Mouse (Mus musculus): ENCODE results near the gene Wdr61. TPM values are rescaled to one million over a fixed set of nuclear protein-coding genes. Genes with fewer than 3 reads are reported as not detected.

Wdr61 gene
- total and polyA plus RNA-seq, 2 experiments from 2014 or later: 43.7 to 83.9 TPM

GRCm38 (mm10) chr9:54738376-54738775 lies 4.1 kb upstream of the Wdr61 start:
- WGBS: 23% methylated on average over 3 of the region's 3 CpGs
- no peaks in the 10 kb centered on the region for H3K27me3 ChIP-seq (ENCODE audit: insufficient read depth, low read length)
- no peaks in the 10 kb centered on the region for H3K36me3 ChIP-seq (ENCODE audit: insufficient read depth, low read length)
- no peak overlapping the region for H3K9ac ChIP-seq (replicated peaks; ENCODE audit: low read length, poor library complexity, severe bottlenecking)
- DNase-seq (ENCODE audit: low spot score) (peak; percentile 87), ATAC-seq (ENCODE audit: low FRiP score) (no peak)
- no peak overlapping the region for H3K27ac ChIP-seq (ENCODE audit: low read depth, low read length)
- peaks cover 5% of the 10 kb centered on the region for H3K4me1 ChIP-seq (ENCODE audit: insufficient read depth, low read length)
- TF ChIP-seq CTCF (IDR thresholded peaks at IDR 0.05): peak; percentile 89
- no peak overlapping the region for H3K4me3 ChIP-seq (ENCODE audit: low read depth, low read length)
- H3K9me3 ChIP-seq (ENCODE audit: low read length): no peaks in the 10 kb centered on the region
- no peak overlapping the region for H3K4me2 ChIP-seq (ENCODE audit: low read depth, low read length, poor library complexity, severe bottlenecking)

GRCm38 (mm10) chr9:54736284-54736701 lies 2.0 kb upstream of the Wdr61 start:
- peak; percentile 81 for TF ChIP-seq CTCF (IDR thresholded peaks at IDR 0.05)
- 19% methylated on average over 9 of the region's 9 CpGs for WGBS
- no peak for ATAC-seq (ENCODE audit: low FRiP score)

GRCm38 (mm10) chr9:54734639-54735252 lies 427 bp upstream of the Wdr61 start:
- TF ChIP-seq CTCF (IDR thresholded peaks at IDR 0.05): no peak
- Histone ChIP-seq H3K4me1 (ENCODE audit: insufficient read depth, low read length) (peaks cover 9% of the 10 kb centered on the region), H3K9ac (replicated peaks; ENCODE audit: low read length, poor library complexity, severe bottlenecking) (peak overlapping the region; percentile 69; the same call in 1 of the 2 replicates), H3K27ac (ENCODE audit: low read depth, low read length) (no peak overlapping the region), H3K27me3 (ENCODE audit: insufficient read depth, low read length) (no peaks in the 10 kb centered on the region), H3K4me3 (ENCODE audit: low read depth, low read length) (peak overlapping the region; percentile 75), H3K36me3 (ENCODE audit: insufficient read depth, low read length) (no peaks in the 10 kb centered on the region), H3K4me2 (ENCODE audit: low read depth, low read length, poor library complexity, severe bottlenecking) (peak overlapping the region; percentile 80), H3K9me3 (ENCODE audit: low read length) (no peaks in the 10 kb centered on the region)
- WGBS: 20% methylated on average over 11 of the region's 11 CpGs
- ATAC-seq (ENCODE audit: low FRiP score): no peak
- no peak for DNase-seq (ENCODE audit: low spot score)

More at GRCm38 (mm10) chr9:54736284-54736701, 2.0 kb upstream of the Wdr61 start:
- H3K4me3 ChIP-seq (ENCODE audit: low read depth, low read length): no peak overlapping the region
- no peaks in the 10 kb centered on the region for H3K36me3 ChIP-seq (ENCODE audit: insufficient read depth, low read length)
- no peak overlapping the region for H3K4me2 ChIP-seq (ENCODE audit: low read depth, low read length, poor library complexity, severe bottlenecking)
- no peaks in the 10 kb centered on the region for H3K27me3 ChIP-seq (ENCODE audit: insufficient read depth, low read length)
- no peaks in the 10 kb centered on the region for H3K9me3 ChIP-seq (ENCODE audit: low read length)
- H3K27ac ChIP-seq (ENCODE audit: low read depth, low read length): no peak overlapping the region
- peak; percentile 88 for DNase-seq (ENCODE audit: low spot score)
- H3K4me1 ChIP-seq (ENCODE audit: insufficient read depth, low read length): peaks cover 9% of the 10 kb centered on the region
- H3K9ac ChIP-seq (replicated peaks; ENCODE audit: low read length, poor library complexity, severe bottlenecking): no peak overlapping the region

- no peak for ATAC-seq (ENCODE audit: low FRiP score)
- peak; percentile 77 for TF ChIP-seq CTCF (IDR thresholded peaks at IDR 0.05)
- no peak overlapping the region for H3K27ac ChIP-seq (ENCODE audit: low read depth, low read length)
- peaks cover 9% of the 10 kb centered on the region for H3K4me1 ChIP-seq (ENCODE audit: insufficient read depth, low read length)
- peaks cover 20% of the 10 kb centered on the region for H3K36me3 ChIP-seq (ENCODE audit: insufficient read depth, low read length)
- H3K27me3 ChIP-seq (ENCODE audit: insufficient read depth, low read length): no peaks in the 10 kb centered on the region
- peak; percentile 64 for DNase-seq (ENCODE audit: low spot score)
- H3K9me3 ChIP-seq (ENCODE audit: low read length): no peaks in the 10 kb centered on the region
- 92% methylated on average over 2 of the region's 2 CpGs for WGBS
- H3K9ac ChIP-seq (replicated peaks; ENCODE audit: low read length, poor library complexity, severe bottlenecking): no peak overlapping the region
- no peak overlapping the region for H3K4me3 ChIP-seq (ENCODE audit: low read depth, low read length)
- H3K4me2 ChIP-seq (ENCODE audit: low read depth, low read length, poor library complexity, severe bottlenecking): no peak overlapping the region
These were observed 2.2 kb downstream of the Wdr61 start for GRCm38 (mm10) chr9:54732122-54732521.

GRCm38 (mm10) chr9:54726315-54726714 lies 8.0 kb downstream of the Wdr61 start:
- no peaks in the 10 kb centered on the region for H3K4me1 ChIP-seq (ENCODE audit: insufficient read depth, low read length)
- H3K27ac ChIP-seq (ENCODE audit: low read depth, low read length): no peak overlapping the region
- no peak overlapping the region for H3K4me2 ChIP-seq (ENCODE audit: low read depth, low read length, poor library complexity, severe bottlenecking)
- ATAC-seq (ENCODE audit: low FRiP score) (no peak), DNase-seq (ENCODE audit: low spot score) (no peak)
- no peak overlapping the region for H3K9ac ChIP-seq (replicated peaks; ENCODE audit: low read length, poor library complexity, severe bottlenecking)
- no peak for TF ChIP-seq CTCF (IDR thresholded peaks at IDR 0.05)
- H3K36me3 ChIP-seq (ENCODE audit: insufficient read depth, low read length): peaks cover 63% of the 10 kb centered on the region
- no peak overlapping the region for H3K4me3 ChIP-seq (ENCODE audit: low read depth, low read length)
- no peaks in the 10 kb centered on the region for H3K9me3 ChIP-seq (ENCODE audit: low read length)
- no peaks in the 10 kb centered on the region for H3K27me3 ChIP-seq (ENCODE audit: insufficient read depth, low read length)
- WGBS: 86% methylated on average over 5 of the region's 5 CpGs

GRCm38 (mm10) chr9:54722596-54722995 lies 11.7 kb downstream of the Wdr61 start:
- DNase-seq (ENCODE audit: low spot score) (no peak), ATAC-seq (ENCODE audit: low FRiP score) (no peak)
- H3K4me3 ChIP-seq (ENCODE audit: low read depth, low read length): no peak overlapping the region
- H3K9ac ChIP-seq (replicated peaks; ENCODE audit: low read length, poor library complexity, severe bottlenecking): no peak overlapping the region
- TF ChIP-seq CTCF (IDR thresholded peaks at IDR 0.05): no peak
- no peak overlapping the region for H3K4me2 ChIP-seq (ENCODE audit: low read depth, low read length, poor library complexity, severe bottlenecking)
- no peak overlapping the region for H3K27ac ChIP-seq (ENCODE audit: low read depth, low read length)
- no peaks in the 10 kb centered on the region for H3K9me3 ChIP-seq (ENCODE audit: low read length)
- WGBS: 98% methylated on average over 4 of the region's 4 CpGs
- H3K4me1 ChIP-seq (ENCODE audit: insufficient read depth, low read length): no peaks in the 10 kb centered on the region
- H3K27me3 ChIP-seq (ENCODE audit: insufficient read depth, low read length): no peaks in the 10 kb centered on the region
- H3K36me3 ChIP-seq (ENCODE audit: insufficient read depth, low read length): peaks cover 67% of the 10 kb centered on the region
